Mouse (Mus musculus): ENCODE results near the gene Ahdc1.

DNA sequence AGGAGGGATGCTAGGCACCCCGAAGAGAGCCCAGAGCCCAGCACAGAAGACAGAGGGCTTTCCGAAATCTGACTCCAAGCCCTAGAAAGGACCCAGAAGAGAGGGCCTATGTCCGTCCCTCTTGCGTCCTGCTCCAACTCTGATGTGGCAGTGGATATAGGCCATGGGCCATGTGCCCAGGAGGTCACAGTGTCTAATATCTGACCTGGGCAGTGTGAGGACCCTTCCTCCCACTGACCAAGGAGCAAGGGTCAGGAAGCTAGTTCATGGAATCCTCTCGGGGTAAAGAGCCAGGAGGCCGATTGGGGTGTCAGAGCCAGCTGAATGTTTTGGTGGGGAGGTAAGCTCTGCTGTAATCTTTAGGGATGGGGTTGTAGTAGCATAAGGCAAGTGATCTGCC, 17.8 kb downstream of the Ahdc1 start:
- TF ChIP-seq CTCF (IDR thresholded peaks at IDR 0.05; ENCODE audit: low read depth) (no peak), EP300 (optimal IDR thresholded peaks at IDR 0.05) (no peak)

Measured in stomach, postnatal 0 days (tissue).